Mouse (Mus musculus): Measurements from ENCODE around the gene Hormad2. TPM values are rescaled to one million over a fixed set of nuclear protein-coding genes. Genes with fewer than 3 reads are reported as not detected.

The Hormad2 gene
- polyA plus RNA-seq, 1 experiment, result 15.3 TPM

DNA sequence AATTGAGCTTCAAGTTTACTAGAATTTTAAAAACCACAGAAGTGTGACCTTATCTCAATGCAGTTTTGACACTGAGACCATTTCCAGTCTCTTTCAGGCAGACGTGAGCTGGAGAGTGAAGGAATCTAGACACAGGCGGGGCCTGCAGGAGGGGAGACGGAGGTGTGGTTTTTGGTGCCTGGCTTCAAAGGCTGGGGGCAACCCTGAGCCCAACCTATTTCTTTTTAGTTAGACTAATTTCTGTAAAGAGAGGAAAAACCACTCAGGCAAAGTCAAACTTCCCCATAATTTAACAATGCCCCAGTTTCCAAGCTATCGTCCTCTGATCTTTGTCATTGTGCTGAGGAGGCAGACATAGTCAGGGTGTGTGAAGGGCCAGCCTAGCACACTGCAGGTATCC lies 97.0 kb downstream of the Hormad2 start:
- no peaks in the 10 kb centered on the region for H3K27me3 ChIP-seq (ENCODE audit: control insufficient read depth, insufficient read depth, low read length)
- no peaks in the 10 kb centered on the region for H3K4me1 ChIP-seq (ENCODE audit: control insufficient read depth, insufficient read depth, low read length)
- H3K4me3 ChIP-seq (ENCODE audit: control insufficient read depth, low read depth, low read length), result no peak overlapping the region
- no peak for TF ChIP-seq CTCF (IDR thresholded peaks at IDR 0.05; ENCODE audit: control insufficient read depth, insufficient read depth, insufficient replicate concordance, low read depth, low read length)
- TF ChIP-seq POLR2A (IDR thresholded peaks at IDR 0.05; ENCODE audit: control insufficient read depth, low read depth, low read length), result no peak
- no peak overlapping the region for H3K27ac ChIP-seq (ENCODE audit: control insufficient read depth, insufficient read depth, low read depth, low read length)
- no peaks in the 10 kb centered on the region for H3K36me3 ChIP-seq (ENCODE audit: control insufficient read depth, insufficient read depth, low read length)

GRCm38 (mm10) chr11:4342027-4342426 lies 98.9 kb downstream of the Hormad2 start:
- Histone ChIP-seq H3K36me3 (ENCODE audit: control insufficient read depth, insufficient read depth, low read length) (no peaks in the 10 kb centered on the region), H3K27me3 (ENCODE audit: control insufficient read depth, insufficient read depth, low read length) (no peaks in the 10 kb centered on the region), H3K27ac (ENCODE audit: control insufficient read depth, insufficient read depth, low read depth, low read length) (no peak overlapping the region), H3K4me1 (ENCODE audit: control insufficient read depth, insufficient read depth, low read length) (no peaks in the 10 kb centered on the region), H3K4me3 (ENCODE audit: control insufficient read depth, low read depth, low read length) (no peak overlapping the region)
- TF ChIP-seq CTCF (IDR thresholded peaks at IDR 0.05; ENCODE audit: control insufficient read depth, insufficient read depth, insufficient replicate concordance, low read depth, low read length) (no peak), POLR2A (IDR thresholded peaks at IDR 0.05; ENCODE audit: control insufficient read depth, low read depth, low read length) (no peak)

- no peak overlapping the region for H3K27ac ChIP-seq (ENCODE audit: control insufficient read depth, insufficient read depth, low read depth, low read length)
- no peaks in the 10 kb centered on the region for H3K27me3 ChIP-seq (ENCODE audit: control insufficient read depth, insufficient read depth, low read length)
- no peaks in the 10 kb centered on the region for H3K36me3 ChIP-seq (ENCODE audit: control insufficient read depth, insufficient read depth, low read length)
- H3K4me3 ChIP-seq (ENCODE audit: control insufficient read depth, low read depth, low read length), result no peak overlapping the region
- TF ChIP-seq CTCF (IDR thresholded peaks at IDR 0.05; ENCODE audit: control insufficient read depth, insufficient read depth, insufficient replicate concordance, low read depth, low read length), result no peak
- no peak for TF ChIP-seq POLR2A (IDR thresholded peaks at IDR 0.05; ENCODE audit: control insufficient read depth, low read depth, low read length)
- H3K4me1 ChIP-seq (ENCODE audit: control insufficient read depth, insufficient read depth, low read length), result no peaks in the 10 kb centered on the region
Observed at GRCm38 (mm10) chr11:4340109-4340779, 100.7 kb downstream of the Hormad2 start.

GRCm38 (mm10) chr11:4339275-4339674 lies 101.6 kb downstream of the Hormad2 start:
- no peaks in the 10 kb centered on the region for H3K27me3 ChIP-seq (ENCODE audit: control insufficient read depth, insufficient read depth, low read length)
- H3K36me3 ChIP-seq (ENCODE audit: control insufficient read depth, insufficient read depth, low read length), result no peaks in the 10 kb centered on the region
- TF ChIP-seq POLR2A (IDR thresholded peaks at IDR 0.05; ENCODE audit: control insufficient read depth, low read depth, low read length), result no peak
- TF ChIP-seq CTCF (IDR thresholded peaks at IDR 0.05; ENCODE audit: control insufficient read depth, insufficient read depth, insufficient replicate concordance, low read depth, low read length), result no peak
- H3K4me1 ChIP-seq (ENCODE audit: control insufficient read depth, insufficient read depth, low read length), result no peaks in the 10 kb centered on the region
- no peak overlapping the region for H3K4me3 ChIP-seq (ENCODE audit: control insufficient read depth, low read depth, low read length)
- no peak overlapping the region for H3K27ac ChIP-seq (ENCODE audit: control insufficient read depth, insufficient read depth, low read depth, low read length)

GRCm38 (mm10) chr11:4336693-4337283 lies 104.1 kb downstream of the Hormad2 start:
- no peak overlapping the region for H3K4me3 ChIP-seq (ENCODE audit: control insufficient read depth, low read depth, low read length)
- H3K27me3 ChIP-seq (ENCODE audit: control insufficient read depth, insufficient read depth, low read length), result no peaks in the 10 kb centered on the region
- no peak overlapping the region for H3K27ac ChIP-seq (ENCODE audit: control insufficient read depth, insufficient read depth, low read depth, low read length)
- no peaks in the 10 kb centered on the region for H3K4me1 ChIP-seq (ENCODE audit: control insufficient read depth, insufficient read depth, low read length)
- no peak for TF ChIP-seq CTCF (IDR thresholded peaks at IDR 0.05; ENCODE audit: control insufficient read depth, insufficient read depth, insufficient replicate concordance, low read depth, low read length)
- no peak for TF ChIP-seq POLR2A (IDR thresholded peaks at IDR 0.05; ENCODE audit: control insufficient read depth, low read depth, low read length)
- no peaks in the 10 kb centered on the region; the same call in 1 of the 2 replicates for H3K36me3 ChIP-seq (ENCODE audit: control insufficient read depth, insufficient read depth, low read length)

DNA sequence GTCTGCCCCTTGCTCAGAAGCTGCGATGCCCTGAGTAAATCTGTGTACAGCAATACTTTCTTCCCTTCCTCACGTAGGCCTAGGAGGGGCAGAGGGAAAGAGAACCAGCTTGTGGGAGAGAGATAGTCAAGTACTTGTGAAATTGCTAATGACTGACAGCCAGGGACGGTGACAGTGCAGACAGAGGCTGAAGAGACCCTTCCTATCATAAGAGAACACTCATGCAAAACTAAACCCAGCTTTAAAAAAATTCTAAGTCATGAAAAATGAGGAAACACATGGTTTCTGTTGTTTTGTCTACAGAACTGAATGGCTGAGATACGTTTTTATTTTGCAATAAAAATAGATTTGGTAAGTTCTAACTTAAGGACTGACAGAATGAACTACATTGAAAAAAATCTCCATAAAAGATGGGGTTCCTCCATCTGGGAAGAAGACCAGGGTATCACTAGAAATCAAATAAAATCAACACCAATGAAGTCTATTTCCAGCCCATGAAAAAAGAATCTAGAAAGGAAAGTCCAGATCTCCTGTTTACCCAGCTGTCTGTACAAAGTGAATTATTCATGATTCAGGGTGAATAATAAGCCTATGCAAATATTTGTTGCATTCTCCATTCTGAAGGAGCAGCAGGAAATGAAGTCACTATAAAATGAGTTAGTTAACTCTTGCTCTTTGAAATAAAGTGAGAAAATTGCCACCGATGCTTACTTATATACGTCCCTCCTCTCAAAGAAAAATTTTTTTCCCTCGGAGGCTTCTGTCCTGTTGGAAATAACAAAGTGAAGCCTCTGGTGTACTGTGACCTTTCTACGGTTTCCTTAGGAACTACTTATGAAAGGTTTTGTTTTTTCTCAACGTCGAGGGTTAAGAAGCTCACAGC lies 104.9 kb downstream of the Hormad2 start:
- no peaks in the 10 kb centered on the region; the same call in 1 of the 2 replicates for H3K36me3 ChIP-seq (ENCODE audit: control insufficient read depth, insufficient read depth, low read length)
- H3K27ac ChIP-seq (ENCODE audit: control insufficient read depth, insufficient read depth, low read depth, low read length), result no peak overlapping the region
- TF ChIP-seq POLR2A (IDR thresholded peaks at IDR 0.05; ENCODE audit: control insufficient read depth, low read depth, low read length) (no peak), CTCF (IDR thresholded peaks at IDR 0.05; ENCODE audit: control insufficient read depth, insufficient read depth, insufficient replicate concordance, low read depth, low read length) (no peak)
- no peak overlapping the region for H3K4me3 ChIP-seq (ENCODE audit: control insufficient read depth, low read depth, low read length)
- no peaks in the 10 kb centered on the region for H3K4me1 ChIP-seq (ENCODE audit: control insufficient read depth, insufficient read depth, low read length)
- no peaks in the 10 kb centered on the region for H3K27me3 ChIP-seq (ENCODE audit: control insufficient read depth, insufficient read depth, low read length)

GRCm38 (mm10) chr11:4332961-4333360 lies 107.9 kb downstream of the Hormad2 start:
- Histone ChIP-seq H3K4me3 (ENCODE audit: control insufficient read depth, low read depth, low read length) (no peak overlapping the region), H3K27ac (ENCODE audit: control insufficient read depth, insufficient read depth, low read depth, low read length) (no peak overlapping the region), H3K27me3 (ENCODE audit: control insufficient read depth, insufficient read depth, low read length) (no peaks in the 10 kb centered on the region), H3K36me3 (ENCODE audit: control insufficient read depth, insufficient read depth, low read length) (no peaks in the 10 kb centered on the region; the same call in 1 of the 2 replicates), H3K4me1 (ENCODE audit: control insufficient read depth, insufficient read depth, low read length) (no peaks in the 10 kb centered on the region)
- no peak for TF ChIP-seq CTCF (IDR thresholded peaks at IDR 0.05; ENCODE audit: control insufficient read depth, insufficient read depth, insufficient replicate concordance, low read depth, low read length)
- no peak for TF ChIP-seq POLR2A (IDR thresholded peaks at IDR 0.05; ENCODE audit: control insufficient read depth, low read depth, low read length)

Measured in testis, adult 2 months (tissue).